Mouse (Mus musculus): ENCODE results near the gene Foxq1. TPM values are rescaled to one million over a fixed set of nuclear protein-coding genes. Genes with fewer than 3 reads are reported as not detected.
A peak's percentile ranks its signal among the peaks of the same experiment; 100 is the strongest.

Gene Foxq1
- total RNA-seq, 2 experiments from 2014 or later, result not detected

DNA sequence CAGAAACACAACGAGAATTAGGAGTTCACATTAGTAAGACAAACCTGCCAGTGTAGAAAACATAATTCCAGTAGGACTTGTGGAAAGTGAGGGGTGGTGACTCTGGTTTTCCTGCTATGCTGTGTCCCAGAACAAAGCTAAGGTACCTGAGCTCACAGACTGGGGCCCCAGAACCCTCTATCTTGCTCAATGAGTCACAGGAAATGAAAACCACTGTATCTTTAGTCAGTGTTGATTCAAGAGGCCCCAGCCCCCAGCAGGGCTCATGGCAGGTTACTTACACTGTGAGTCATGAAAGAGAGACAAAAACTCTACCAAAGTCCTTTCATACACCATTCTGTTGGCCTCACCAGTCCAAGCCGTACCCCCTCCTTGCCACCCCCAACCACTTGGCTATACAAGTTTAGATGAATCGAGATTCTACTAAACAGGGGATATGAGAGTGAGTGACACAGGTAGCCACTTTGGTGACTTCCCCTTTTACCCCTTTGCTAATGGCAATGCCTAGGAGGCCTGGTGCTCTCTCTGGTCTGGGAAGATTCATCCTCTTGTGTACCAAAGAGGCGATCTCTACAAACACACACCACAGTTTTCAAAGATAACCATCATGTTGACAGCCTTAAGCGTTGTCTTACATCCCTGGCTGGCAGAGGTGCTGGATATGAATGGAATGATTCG lies 11.8 kb downstream of the Foxq1 start:
- ATAC-seq (replicated peaks; ENCODE audit: poor library complexity, severe bottlenecking), result peak; percentile 46; the same call in 1 of the 2 replicates

DNA sequence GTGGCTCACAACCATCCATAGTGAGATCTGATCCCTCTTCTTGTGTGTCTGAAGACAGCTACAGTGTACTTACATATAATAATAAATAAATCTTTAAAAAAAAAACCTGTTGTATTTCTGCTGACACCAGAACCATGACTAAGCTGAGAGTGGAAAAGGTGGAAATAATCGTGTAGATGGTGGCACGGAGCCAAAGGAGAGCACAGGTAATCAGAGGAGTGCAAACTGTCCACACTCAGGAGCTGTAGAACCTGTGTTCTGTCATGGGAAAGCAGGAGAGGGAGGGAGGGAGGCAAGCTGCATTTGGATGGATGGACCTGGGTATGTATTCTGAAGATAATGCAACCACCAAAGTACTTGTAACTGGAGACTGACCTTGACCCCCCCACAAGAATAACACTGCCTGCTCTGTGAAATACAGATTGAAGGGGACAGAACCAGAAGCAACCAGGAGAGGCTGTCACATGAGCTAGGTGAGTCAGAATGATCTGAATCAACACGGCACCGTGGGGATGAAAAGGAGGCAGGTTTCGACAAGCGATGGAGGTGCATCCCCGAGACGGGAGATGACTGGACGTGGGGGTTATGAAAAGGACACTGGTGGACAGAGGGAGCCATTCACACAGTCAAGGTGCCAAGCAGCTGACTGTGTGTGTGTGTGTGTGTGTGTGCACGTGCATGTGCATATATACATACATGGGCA lies 17.0 kb downstream of the Foxq1 start:
- ATAC-seq (replicated peaks; ENCODE audit: poor library complexity, severe bottlenecking), result no peak

DNA sequence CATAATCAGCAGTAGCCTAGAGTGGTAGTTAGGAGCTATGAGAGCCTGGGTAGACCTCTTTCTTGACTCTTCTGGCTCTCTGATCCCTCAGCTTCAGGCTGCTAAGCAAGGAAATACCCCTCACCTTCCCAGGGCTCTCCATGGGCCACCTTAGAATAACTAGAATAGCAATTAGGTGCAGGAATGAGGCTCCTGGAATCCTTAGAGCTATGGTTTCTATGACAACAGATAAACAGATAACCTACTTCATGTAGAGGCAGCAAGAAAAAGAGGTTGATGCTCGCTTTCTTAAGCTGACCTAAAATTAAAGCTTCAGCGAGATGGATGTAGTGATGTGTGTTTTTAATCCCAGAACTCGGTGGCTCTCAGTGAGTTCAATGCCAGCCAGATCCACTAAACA lies 18.7 kb downstream of the Foxq1 start:
- ATAC-seq (replicated peaks; ENCODE audit: poor library complexity, severe bottlenecking), result no peak

DNA sequence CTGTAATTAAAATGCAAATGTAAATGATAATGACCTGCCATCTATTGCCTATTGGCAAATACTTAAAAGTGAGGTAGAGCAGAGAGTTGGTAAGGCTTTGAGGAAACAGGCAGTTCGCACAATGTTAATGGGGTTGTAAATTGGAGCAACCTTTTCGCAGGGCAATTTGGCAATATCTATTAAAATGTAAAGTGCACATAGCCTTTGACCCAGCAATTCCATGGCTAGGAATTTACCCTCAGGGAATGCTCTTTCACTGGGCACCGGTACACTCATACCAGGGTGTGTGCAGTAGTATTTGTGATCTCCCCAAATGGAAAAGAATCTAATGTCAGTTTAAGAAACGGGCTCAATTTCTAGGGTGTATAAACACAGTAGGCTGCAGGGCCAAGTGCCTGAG lies 20.8 kb downstream of the Foxq1 start:
- ATAC-seq (replicated peaks; ENCODE audit: poor library complexity, severe bottlenecking), result no peak

DNA sequence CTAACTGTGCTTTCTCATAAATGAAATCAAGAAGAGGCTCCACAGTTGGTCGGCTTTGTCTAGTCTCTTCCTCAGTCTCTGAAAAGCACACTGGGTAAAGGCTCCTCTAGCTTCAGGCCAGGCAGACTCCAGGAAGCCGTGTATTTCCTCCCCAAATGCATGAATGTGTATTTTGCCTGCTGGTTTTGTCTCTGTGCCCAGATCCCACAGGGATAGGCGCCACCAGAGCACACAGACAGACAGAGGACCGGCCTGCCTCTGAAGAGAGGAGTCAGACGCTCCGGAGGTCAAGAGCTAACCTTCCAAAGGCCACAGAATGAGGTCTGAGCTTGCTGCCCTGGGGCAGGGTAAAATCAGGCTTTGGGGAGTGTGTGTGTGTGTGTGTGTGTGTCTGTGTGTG lies 21.6 kb downstream of the Foxq1 start:
- ATAC-seq (replicated peaks; ENCODE audit: poor library complexity, severe bottlenecking), result no peak

DNA sequence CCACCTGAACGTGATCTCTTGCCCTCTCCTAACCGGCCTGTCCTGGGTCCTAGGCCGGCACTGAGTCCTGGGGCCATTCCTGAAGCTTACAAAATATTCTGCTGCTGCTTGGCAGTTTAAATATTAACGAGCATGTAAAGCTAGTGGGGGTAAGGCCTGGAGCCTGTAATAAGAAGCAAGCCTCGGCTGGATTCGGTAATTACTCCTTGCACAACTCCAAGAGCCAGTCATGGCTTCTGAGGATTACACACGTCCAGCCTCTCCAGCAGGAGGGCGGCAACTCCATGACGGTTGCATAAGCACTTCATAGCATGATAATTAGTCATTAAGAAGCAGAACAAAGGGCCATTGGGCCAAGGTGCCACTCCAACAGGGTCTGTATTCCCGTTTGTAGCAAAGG lies 22.5 kb downstream of the Foxq1 start:
- ATAC-seq (replicated peaks; ENCODE audit: poor library complexity, severe bottlenecking), result no peak

DNA sequence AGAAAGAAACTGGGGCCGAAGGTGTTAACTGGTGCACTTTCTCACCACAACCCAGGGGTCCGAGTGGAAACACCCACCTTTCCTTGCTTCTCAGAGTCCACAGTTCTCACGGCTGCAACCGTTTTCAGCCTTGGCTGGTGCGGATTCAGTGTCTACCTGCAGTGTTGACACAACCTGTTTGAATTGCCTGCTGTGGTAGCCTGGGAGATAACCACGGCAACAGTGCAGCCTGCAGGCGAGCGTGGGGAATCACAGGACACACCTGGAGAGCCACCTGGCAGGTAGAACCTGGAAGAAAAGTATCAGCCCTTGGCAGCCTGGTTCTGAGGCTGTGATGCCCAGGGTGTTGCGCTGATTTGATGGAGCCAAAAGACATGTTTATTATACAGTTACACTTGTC lies 23.9 kb downstream of the Foxq1 start:
- no peak for ATAC-seq (replicated peaks; ENCODE audit: poor library complexity, severe bottlenecking)

DNA sequence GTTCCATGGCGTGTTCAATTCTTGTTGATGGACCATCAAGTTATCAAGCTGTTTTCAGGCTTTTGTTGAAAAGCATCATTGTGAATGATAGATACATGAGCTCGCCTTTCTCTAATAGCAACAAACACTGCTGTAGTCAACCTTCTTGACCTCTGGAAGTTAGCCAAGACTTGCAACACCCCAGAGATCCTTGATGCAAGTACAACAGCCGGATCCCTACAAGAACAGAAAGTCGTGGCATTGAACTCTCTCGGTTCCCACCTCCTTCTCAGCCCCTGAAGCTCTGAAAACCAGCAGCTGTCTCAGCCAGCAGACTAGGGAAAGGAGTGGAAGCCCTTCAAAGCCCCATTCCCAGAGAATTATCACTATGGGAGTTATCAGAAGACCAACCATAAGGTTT lies 31.4 kb downstream of the Foxq1 start:
- ATAC-seq (replicated peaks; ENCODE audit: poor library complexity, severe bottlenecking), result no peak

DNA sequence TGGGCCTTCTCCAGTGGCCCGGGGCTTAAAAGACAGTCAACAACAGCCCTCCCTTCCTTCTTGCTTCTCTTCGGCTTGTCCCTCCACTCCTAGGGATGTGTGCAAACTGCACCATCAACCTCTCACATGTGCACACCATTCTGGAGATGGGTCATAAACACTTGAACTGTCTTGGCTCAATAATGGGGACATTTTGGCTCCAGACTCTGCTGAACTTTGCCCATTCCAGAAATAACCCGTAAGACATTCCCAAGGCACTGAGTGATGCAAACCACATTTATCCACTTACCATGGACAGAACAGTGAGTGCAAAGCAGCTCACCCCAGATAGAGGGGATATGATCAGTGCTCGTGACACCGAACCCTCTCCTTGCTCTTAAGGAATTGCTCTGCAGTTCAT lies 43.6 kb downstream of the Foxq1 start:
- no peak for ATAC-seq (replicated peaks; ENCODE audit: poor library complexity, severe bottlenecking)

DNA sequence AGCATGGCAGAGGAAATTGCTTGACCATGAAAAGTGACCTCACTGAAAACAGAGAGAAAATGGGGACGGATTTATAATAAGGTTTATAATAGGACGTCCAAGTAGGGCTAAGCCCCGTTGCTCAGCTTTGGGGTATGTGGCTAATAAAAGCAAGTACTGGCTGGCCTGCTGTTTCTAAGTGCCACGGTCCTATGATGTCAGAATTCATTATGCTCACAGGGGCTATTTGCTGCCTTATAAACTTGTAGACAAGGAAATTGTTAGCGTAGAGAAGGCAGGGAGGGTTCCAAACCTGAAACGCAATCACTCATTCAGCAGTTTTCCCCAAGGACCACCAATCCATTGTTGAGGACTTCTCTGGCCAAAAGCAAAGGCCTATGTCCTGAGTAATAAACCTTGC lies 48.0 kb downstream of the Foxq1 start:
- ATAC-seq (replicated peaks; ENCODE audit: poor library complexity, severe bottlenecking), result no peak

Other genes with a start within 250 kb of the Foxq1 start
- not detected in 2 replicates for gene A530084C06Rik, start 3.2 kb downstream of the Foxq1 start, total RNA-seq (2014; fragmentation: Nextera tagmentation)
- 0.39 TPM in 1 of 2 replicates, not detected in the other for gene A530084C06Rik, start 3.2 kb downstream of the Foxq1 start, total RNA-seq (2017)
- not detected in 2 replicates for gene Foxf2, start 69.7 kb downstream of the Foxq1 start, total RNA-seq (2014; fragmentation: Nextera tagmentation)
- not detected in 2 replicates for gene Foxf2, start 69.7 kb downstream of the Foxq1 start, total RNA-seq (2017)